Mouse (Mus musculus): Measurements from ENCODE around the gene H2-T22. TPM values are rescaled to one million over a fixed set of nuclear protein-coding genes. Genes with fewer than 3 reads are reported as not detected.
"Not testable (repeated sequence)": the region's sequence is repeated elsewhere in the genome, so short reads cannot be mapped to it uniquely, and the experiment has no call there.

H2-T22 gene
- total RNA-seq, 2 experiments from 2014 or later: 5.7 to 6.1 TPM

DNA sequence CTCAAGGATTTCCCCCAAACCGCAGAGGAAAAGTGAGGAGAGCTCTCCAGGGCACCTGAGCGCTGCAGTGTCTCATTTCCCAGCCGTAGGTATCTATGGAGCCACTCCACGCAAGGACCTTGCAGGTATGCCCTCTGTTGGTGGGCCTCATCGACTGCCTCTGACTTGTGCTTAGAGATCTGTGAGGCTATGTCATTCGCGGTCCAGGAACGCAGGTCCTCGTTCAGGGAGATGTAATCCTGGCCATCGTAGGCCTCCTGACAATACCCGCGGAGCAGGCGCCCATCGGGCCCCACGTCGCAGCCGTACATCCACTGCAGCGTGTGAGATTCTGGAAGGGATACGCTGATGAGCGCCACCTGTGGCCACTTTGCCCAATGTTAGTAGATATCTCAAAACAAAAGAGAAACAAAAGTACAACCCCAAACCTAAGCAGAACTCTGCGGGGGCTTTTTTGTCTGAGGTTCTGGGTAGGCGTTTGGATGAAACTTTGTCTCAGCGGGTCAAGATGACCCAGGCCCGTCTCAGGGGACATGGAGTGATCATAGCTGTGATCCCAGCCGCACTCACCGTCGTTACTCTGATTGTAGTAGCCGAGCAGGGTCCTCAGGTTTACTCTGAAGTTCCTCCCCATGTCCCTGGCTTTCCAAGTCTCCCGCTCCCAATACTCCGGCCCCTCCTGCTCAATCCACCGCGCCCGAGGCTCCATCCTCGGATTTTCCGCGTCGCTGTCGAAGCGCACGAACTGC, 10.8 kb downstream of the H2-T22 start:
- DNase-seq (ENCODE audit: extremely low spot score in 1 of 2, low spot score in 2 of 2); intact Hi-C loops (cut with DNase I): not testable (repeated sequence)

- intact Hi-C loops (cut with DNase I): not testable (repeated sequence)
- DNase-seq (ENCODE audit: extremely low spot score in 1 of 2, low spot score in 2 of 2): peak in 1 of 2 experiments; percentile 42
Observed at GRCm38 (mm10) chr17:36030703-36031582, 11.6 kb downstream of the H2-T22 start.

DNA sequence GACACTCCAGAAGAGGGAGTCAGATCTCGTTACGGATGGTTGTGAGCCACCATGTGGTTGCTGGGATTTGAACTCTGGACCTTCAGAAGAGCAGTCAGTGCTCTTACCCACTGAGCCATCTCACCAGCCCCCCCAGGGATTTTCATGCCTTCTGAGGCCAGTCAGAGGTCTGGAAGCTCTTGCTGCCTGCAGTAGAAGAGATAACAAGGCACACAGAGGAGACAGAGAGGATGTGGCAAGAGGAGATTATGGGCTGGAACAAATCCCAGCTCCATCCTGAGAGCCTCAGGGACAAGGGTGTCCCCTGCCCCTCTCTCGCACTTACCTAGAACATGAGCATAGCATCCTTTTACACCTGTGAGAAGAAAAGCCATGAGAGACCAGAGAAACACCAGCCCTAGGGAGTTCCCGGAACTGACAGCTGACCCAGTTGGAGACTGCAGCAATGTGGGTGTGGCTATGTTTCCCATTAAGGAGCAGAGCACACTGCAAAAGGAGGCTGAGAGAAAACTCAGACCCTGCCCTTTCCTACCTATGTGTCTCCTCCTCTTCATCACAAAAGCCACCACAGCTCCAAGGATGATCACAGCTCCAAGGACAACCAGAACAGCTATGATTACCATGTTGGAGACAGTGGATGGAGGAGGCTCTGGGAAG, 12.4 kb downstream of the H2-T22 start:
- intact Hi-C loops (cut with DNase I); DNase-seq (ENCODE audit: extremely low spot score in 1 of 2, low spot score in 2 of 2): not testable (repeated sequence)

DNA sequence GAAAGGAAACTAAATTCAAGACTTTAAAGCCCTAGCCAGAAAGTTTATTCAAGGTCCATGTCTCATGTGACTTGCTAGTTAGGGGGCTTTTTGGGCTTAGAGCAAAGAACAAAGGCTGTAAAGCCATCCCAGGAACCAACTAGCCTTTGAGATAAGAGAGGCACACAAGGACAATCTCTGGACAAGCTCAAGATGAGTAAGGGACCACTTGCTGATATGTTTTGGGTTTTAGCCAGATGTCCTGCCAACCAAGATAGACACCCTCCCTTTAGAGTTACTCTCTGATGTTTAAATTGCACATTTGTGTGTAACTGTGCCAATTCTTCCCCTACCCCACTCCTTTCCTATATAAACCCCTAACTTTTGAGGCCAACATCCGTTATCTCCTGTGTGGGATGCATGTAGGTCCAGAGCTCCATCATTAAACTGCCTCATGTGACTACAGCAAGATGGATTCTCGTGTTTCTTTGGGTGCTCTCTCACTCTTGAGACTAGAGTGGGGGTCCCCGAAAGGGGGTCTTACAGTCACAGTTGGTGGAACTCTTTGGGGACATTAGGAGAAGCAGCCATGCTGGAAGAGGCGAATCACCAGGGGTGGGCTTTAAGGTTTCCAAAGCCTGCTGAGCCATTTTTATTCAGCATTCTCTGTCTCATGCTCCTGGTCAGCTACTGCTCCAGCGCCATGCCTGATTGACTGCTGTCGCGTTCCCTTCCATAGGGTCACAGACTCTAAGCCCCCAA, 13.5 kb downstream of the H2-T22 start:
- no peak for DNase-seq (ENCODE audit: extremely low spot score in 1 of 2, low spot score in 2 of 2)
- intact Hi-C loops (cut with DNase I): no loop called here

DNA sequence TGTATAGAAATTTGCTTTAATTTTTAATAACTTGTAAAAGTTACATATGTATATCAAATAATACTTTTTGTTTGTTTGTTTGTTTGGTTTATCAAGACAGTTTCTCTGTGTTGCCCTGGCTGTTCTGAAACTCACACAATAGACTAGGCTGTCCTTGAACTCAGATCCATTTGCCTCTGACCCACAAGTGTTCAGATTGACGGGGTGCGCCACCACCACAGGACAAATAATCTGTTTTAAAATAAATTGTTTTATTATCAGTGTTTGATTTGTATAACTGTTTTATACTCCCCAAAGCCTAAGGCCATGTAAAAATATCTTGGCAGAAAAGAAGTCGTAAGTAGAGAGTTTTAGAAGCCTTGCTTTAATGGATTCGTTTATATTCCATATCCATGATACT, 14.9 kb downstream of the H2-T22 start:
- intact Hi-C loops (cut with DNase I): no loop called here
- DNase-seq (ENCODE audit: extremely low spot score in 1 of 2, low spot score in 2 of 2): no peak

DNA sequence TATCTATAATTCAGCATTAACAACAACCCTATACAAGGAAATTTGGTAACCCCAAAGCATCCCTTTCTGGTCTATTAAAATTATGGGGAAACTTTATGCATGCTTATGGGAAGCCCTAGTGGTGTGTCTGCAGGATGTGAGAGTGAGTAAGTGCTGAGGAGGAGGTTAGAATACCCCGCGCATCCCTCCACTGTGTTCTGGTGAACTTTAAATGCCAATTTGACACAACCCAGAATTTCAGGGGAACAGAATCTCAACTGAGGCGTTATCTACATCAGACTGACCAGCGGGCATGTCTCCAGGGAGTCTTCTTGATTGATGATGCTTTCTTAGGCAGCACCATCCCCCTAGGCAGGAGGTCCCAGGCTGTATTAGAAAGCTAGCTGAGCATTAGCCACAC, 16.6 kb downstream of the H2-T22 start:
- intact Hi-C loops (cut with DNase I): no loop called here
- DNase-seq (ENCODE audit: extremely low spot score in 1 of 2, low spot score in 2 of 2): no peak

GRCm38 (mm10) chr17:36025197-36025596, 17.4 kb downstream of the H2-T22 start:
- intact Hi-C loops (cut with DNase I): no loop called here
- no peak for DNase-seq (ENCODE audit: extremely low spot score in 1 of 2, low spot score in 2 of 2)

DNA sequence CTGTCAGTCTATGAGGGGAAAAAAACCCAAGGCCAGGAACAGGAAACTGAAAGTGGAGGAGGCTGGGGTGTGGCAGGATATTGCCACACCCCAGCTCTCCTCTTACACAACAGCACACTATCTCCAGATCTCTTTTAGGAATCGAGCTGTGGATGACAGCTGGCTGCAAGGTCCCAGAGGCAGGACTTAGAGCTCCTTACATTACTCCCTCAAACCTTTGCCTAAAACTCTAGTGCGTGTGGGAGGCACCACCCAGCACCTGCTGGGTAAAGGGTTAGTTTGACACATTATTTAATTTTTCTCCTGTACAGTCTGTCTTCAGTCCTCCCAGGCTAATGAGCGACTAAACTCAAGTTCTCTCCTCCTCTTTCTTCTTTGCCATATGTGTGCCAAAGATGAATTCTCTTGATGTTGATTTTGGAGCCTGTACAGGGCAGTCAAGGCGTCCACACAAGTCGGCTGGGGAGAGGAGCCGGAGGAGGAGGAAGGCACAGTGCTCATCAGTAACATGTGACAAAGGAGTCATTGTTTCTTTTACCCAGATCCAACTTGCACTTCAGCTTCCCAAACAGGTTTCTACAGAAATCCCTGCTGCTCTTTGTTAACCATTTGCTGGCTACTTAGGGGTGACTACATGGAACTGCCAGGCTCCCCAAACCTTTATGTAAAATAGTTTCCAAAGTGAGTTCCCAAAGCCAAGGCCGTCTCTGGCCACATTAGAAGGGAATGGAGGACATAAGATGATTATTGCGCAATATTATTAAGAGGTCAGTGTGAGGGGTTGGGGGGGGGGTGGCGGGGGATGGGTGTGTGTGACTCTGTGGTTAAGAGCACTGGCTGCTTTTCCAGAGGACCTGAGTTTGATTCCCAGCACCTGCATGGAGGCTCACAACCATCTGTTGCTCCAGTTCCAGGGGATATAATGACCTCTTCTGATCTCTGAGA, 18.6 kb downstream of the H2-T22 start:
- intact Hi-C loops (cut with DNase I): no loop called here
- no peak for DNase-seq (ENCODE audit: extremely low spot score in 1 of 2, low spot score in 2 of 2)

DNA sequence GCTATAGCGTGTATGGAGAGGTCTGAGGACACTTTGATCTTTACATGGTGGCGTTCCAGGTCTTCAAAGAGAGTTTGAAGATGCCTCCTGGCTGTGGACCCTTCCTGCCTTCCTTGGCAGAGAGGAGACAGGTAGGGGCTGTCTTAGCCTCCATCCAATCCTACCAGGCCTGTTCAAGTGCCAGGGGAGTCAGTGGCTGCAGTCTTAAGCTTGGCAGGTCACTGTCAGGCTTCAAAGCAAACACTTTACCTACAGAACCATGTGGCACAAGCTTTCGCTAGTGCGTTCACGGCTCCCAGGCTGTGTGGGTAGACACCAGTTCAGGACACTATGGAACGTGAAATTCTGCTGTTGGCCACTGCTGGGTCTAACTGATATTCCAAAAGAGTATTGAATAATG, 19.6 kb downstream of the H2-T22 start:
- no peak for DNase-seq (ENCODE audit: extremely low spot score in 1 of 2, low spot score in 2 of 2)

GRCm38 (mm10) chr17:36022098-36022497, 20.4 kb downstream of the H2-T22 start:
- intact Hi-C loops (cut with DNase I): no loop called here
- DNase-seq (ENCODE audit: extremely low spot score in 1 of 2, low spot score in 2 of 2): no peak

More for the DNA sequence above, 19.6 kb downstream of the H2-T22 start:
- intact Hi-C loops (cut with DNase I): no loop called here

GRCm38 (mm10) chr17:36021309-36021708, 21.2 kb downstream of the H2-T22 start:
- no peak for DNase-seq (ENCODE audit: extremely low spot score in 1 of 2, low spot score in 2 of 2)
- intact Hi-C loops (cut with DNase I): no loop called here

GRCm38 (mm10) chr17:36020191-36021073, 22.1 kb downstream of the H2-T22 start, which contains the start of gene H2-T24:
Gene H2-T24 (minus strand): TSS chr17:36020560.
- DNase-seq (ENCODE audit: extremely low spot score in 1 of 2, low spot score in 2 of 2): peak in 1 of 2 experiments; percentile 83
- intact Hi-C loops (cut with DNase I): no loop called here

GRCm38 (mm10) chr17:36019519-36019918, 23.0 kb downstream of the H2-T22 start:
- DNase-seq (ENCODE audit: extremely low spot score in 1 of 2, low spot score in 2 of 2): no peak
- intact Hi-C loops (cut with DNase I): no loop called here

DNA sequence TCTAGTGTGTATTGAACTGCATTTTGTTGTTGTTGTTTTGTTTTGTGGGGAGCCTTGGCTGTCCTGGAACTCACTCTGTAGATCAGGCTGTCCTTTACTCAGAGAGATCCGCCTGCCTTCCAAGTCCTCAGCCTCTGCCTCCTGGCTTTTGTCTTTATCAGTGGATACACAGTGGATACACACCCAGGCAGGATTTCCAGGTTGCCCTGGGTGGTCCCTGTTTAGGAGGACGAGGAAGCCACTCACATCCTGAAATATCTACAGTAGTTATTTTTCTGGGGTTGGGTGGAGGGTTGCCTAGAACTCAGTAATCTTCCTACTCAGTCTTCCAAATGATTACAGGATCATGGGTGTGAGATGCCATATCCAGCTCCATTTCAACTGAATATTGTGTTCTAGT, 23.6 kb downstream of the H2-T22 start:
- DNase-seq (ENCODE audit: extremely low spot score in 1 of 2, low spot score in 2 of 2): no peak
- intact Hi-C loops (cut with DNase I): no loop called here

DNA sequence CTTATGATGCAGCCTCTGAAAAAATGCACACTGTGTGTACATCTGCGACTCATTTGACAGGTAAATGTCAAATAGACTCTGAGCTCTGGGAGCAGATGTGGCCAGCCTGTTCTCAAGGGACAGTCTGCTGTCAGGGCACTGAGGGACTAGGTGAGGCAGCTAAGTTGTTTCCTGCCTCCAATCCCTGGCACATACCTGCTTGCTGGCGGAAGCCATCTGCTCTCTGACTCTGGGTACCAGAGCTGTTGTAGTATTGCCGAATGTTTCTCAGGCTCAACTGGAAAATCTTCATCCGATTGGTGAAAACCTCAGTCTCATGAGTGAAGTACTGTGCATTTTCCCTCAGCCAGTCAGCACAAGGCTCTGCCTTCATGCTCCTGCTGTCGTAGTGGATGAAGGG, 25.5 kb downstream of the H2-T22 start:
- no peak for DNase-seq (ENCODE audit: extremely low spot score in 1 of 2, low spot score in 2 of 2)
- intact Hi-C loops (cut with DNase I): no loop called here

GRCm38 (mm10) chr17:36014977-36015376, 27.6 kb downstream of the H2-T22 start:
- no peak for DNase-seq (ENCODE audit: extremely low spot score in 1 of 2, low spot score in 2 of 2)
- intact Hi-C loops (cut with DNase I): no loop called here

- intact Hi-C loops (cut with DNase I); DNase-seq (ENCODE audit: extremely low spot score in 1 of 2, low spot score in 2 of 2): not testable (repeated sequence)
Observed at GRCm38 (mm10) chr17:36004409-36004808, 38.1 kb downstream of the H2-T22 start.
